Mouse (Mus musculus) kidney, adult 2 months (tissue): ENCODE measurements around the gene Ccdc162.

ENCODE experiments used
- CTCF ChIP-seq: fragments of 200-500 bp; conservative IDR thresholded peaks from 2 replicates; pipeline ENCODE4 v1.5.1; 2011; ENCODE audit warnings: low read depth, mild to moderate bottlenecking, control low read depth, low read length, moderate library complexity, mixed read lengths; ENCODE audit not compliant: insufficient read depth, insufficient read length
- POLR2A ChIP-seq: fragments of 200-500 bp; IDR thresholded peaks from one replicate; pipeline ENCODE4 v1.6.1; 2011; ENCODE audit warnings: low read depth, low read length, control low read depth

GRCm38 (mm10) chr10:41550711-41551110, 165.7 kb downstream of the Ccdc162 start:
- TF ChIP-seq CTCF: no peak
- TF ChIP-seq POLR2A: no peak
